Mouse (Mus musculus) left cerebral cortex, postnatal 25 days (tissue): Measurements from ENCODE around the gene Otc. TPM values are rescaled to one million over a fixed set of nuclear protein-coding genes. Genes with fewer than 3 reads are reported as not detected.

ENCODE experiments used
- DNase-seq, 2 experiments: peaks; one replicate each; pipeline ENCODE4 v3.0.0; 2022; ENCODE audit warnings: low spot score in 2 of 2, mixed read lengths in 1 of 2
- intact Hi-C: fragments of 180-260 bp; cut with DNase I; formaldehyde crosslinking; loops from one replicate; pipeline ENCODE4 v1.15.1; 2025
- total RNA-seq, 2 experiments: library from RNA; stranded (reverse); gene quantifications; 2 replicates each; pipeline ENCODE4 v1.2.3; 2021

The Otc gene
- total RNA-seq = not detected

- intact Hi-C loops = no loop called here
- no peak for DNase-seq
Measured at GRCm38 (mm10) chrX:10251852-10252504, at the start of gene Otc. Gene Otc (plus strand): TSS chrX:10252305.

GRCm38 (mm10) chrX:10205937-10206336 is 46.2 kb upstream of the Otc start:
- intact Hi-C loops = no loop called here

GRCm38 (mm10) chrX:10215972-10216371 is 36.1 kb upstream of the Otc start:
- DNase-seq = peak; percentile 32 to 58
- intact Hi-C loops = loop anchor here (5.0 kb wide), 1 partner anchor 271 kb away; the partner anchor contains the start of gene Tspan7

More at GRCm38 (mm10) chrX:10205937-10206336, 46.2 kb upstream of the Otc start:
- DNase-seq = no peak

GRCm38 (mm10) chrX:10216410-10216949 is 35.6 kb upstream of the Otc start, which contains the start of gene Rpgr:
Gene Rpgr (minus strand): TSS chrX:10216920.
- peak; percentile 83 to 92 for DNase-seq
- intact Hi-C loops = loop anchor here (5.0 kb wide), 1 partner anchor 271 kb away; the partner anchor contains the start of gene Tspan7

- no peak for DNase-seq
- intact Hi-C loops = loop anchor here (5.0 kb wide), 1 partner anchor 268 kb away; the partner anchor contains the start of gene Tspan7
Measured at GRCm38 (mm10) chrX:10219281-10219680, 32.8 kb upstream of the Otc start.

- DNase-seq = peak; percentile 26 to 52
- intact Hi-C loops = loop anchor here (10.0 kb wide), 1 partner anchor 342 kb away; no protein-coding TSS in a partner anchor
Measured at GRCm38 (mm10) chrX:10233051-10233450, 19.1 kb upstream of the Otc start.

- DNase-seq = no peak
- intact Hi-C loops = loop anchor here (10.0 kb wide), 1 partner anchor 340 kb away; no protein-coding TSS in a partner anchor
Measured at GRCm38 (mm10) chrX:10234617-10235016, 17.5 kb upstream of the Otc start.

- DNase-seq = no peak
- intact Hi-C loops = loop anchor here (10.0 kb wide), 1 partner anchor 335 kb away; no protein-coding TSS in a partner anchor
Measured at GRCm38 (mm10) chrX:10239515-10239914, 12.6 kb upstream of the Otc start.

GRCm38 (mm10) chrX:10243916-10244315 is 8.2 kb upstream of the Otc start:
- intact Hi-C loops = no loop called here
- DNase-seq = no peak

GRCm38 (mm10) chrX:10251357-10251756 is 748 bp upstream of the Otc start:
- intact Hi-C loops = no loop called here
- DNase-seq = no peak

GRCm38 (mm10) chrX:10257774-10258173 is 5.7 kb downstream of the Otc start:
- intact Hi-C loops = no loop called here
- DNase-seq = no peak

GRCm38 (mm10) chrX:10258260-10258659 is 6.2 kb downstream of the Otc start:
- intact Hi-C loops = no loop called here
- no peak for DNase-seq

GRCm38 (mm10) chrX:10268308-10268707 is 16.2 kb downstream of the Otc start:
- intact Hi-C loops = loop anchor here (2.0 kb wide), 1 partner anchor 20 kb away; no protein-coding TSS in a partner anchor
- no peak for DNase-seq

- intact Hi-C loops = loop anchor here (2.0 kb wide), 1 partner anchor 20 kb away; no protein-coding TSS in a partner anchor
- DNase-seq = peak in 1 of 2 experiments; percentile 46
Measured at GRCm38 (mm10) chrX:10268761-10269437, 16.8 kb downstream of the Otc start.

- no peak for DNase-seq
- intact Hi-C loops = no loop called here
Measured at GRCm38 (mm10) chrX:10297341-10297740, 45.2 kb downstream of the Otc start.

GRCm38 (mm10) chrX:10318176-10318575 is 66.1 kb downstream of the Otc start:
- DNase-seq = no peak
- intact Hi-C loops = no loop called here

- intact Hi-C loops = no loop called here
- no peak for DNase-seq
Measured at GRCm38 (mm10) chrX:10330246-10330645, 78.1 kb downstream of the Otc start.

GRCm38 (mm10) chrX:10331749-10332148 is 79.6 kb downstream of the Otc start:
- DNase-seq = no peak
- intact Hi-C loops = no loop called here

- no peak for DNase-seq
- intact Hi-C loops = no loop called here
Measured at GRCm38 (mm10) chrX:10336816-10337215, 84.7 kb downstream of the Otc start.

GRCm38 (mm10) chrX:10355867-10356266 is 103.8 kb downstream of the Otc start:
- DNase-seq = no peak
- intact Hi-C loops = no loop called here
